Mouse (Mus musculus) heart, embryonic 12.5 days (tissue): ENCODE data around the gene Agbl4. TPM values are rescaled to one million over a fixed set of nuclear protein-coding genes. Genes with fewer than 3 reads are reported as not detected.

Experiments used
- ATAC-seq: fragments of 200-750 bp; cut with Nextera tagmentation; 2 replicates; pipeline ENCODE4 v1.8.0; 2017; ENCODE audit warnings: moderate TSS enrichment, moderate library complexity; ENCODE audit not compliant: insufficient number of reproducible peaks, low FRiP score
- H3K27ac ChIP-seq: fragments of 300-500 bp; sonication (generic); 2 replicates; pipeline ENCODE4 v1.5.1; 2016; ENCODE audit warnings: mild to moderate bottlenecking, moderate library complexity; ENCODE audit not compliant: poor library complexity, severe bottlenecking
- H3K27me3 ChIP-seq: fragments of 300-500 bp; sonication (generic); replicated peaks from 2 replicates; pipeline ENCODE4 v1.6.1; 2016; ENCODE audit warnings: mild to moderate bottlenecking, moderate library complexity
- H3K36me3 ChIP-seq: fragments of 300-500 bp; sonication (generic); 2 replicates; pipeline ENCODE4 v1.6.1; 2016; ENCODE audit warnings: mild to moderate bottlenecking, moderate library complexity
- H3K4me1 ChIP-seq: fragments of 300-500 bp; sonication (generic); replicated peaks from 2 replicates; pipeline ENCODE4 v1.6.1; 2016; ENCODE audit warnings: mild to moderate bottlenecking
- H3K4me2 ChIP-seq: fragments of 300-500 bp; sonication (generic); 2 replicates; pipeline ENCODE4 v1.6.1; 2016; ENCODE audit warnings: mild to moderate bottlenecking, moderate library complexity
- H3K4me3 ChIP-seq: fragments of 300-500 bp; sonication (generic); 2 replicates; pipeline ENCODE4 v1.5.1; 2016; ENCODE audit warnings: mild to moderate bottlenecking
- H3K9ac ChIP-seq: fragments of 300-500 bp; sonication (generic); 2 replicates; pipeline ENCODE4 v1.6.1; 2016; ENCODE audit warnings: mild to moderate bottlenecking, moderate library complexity
- H3K9me3 ChIP-seq: fragments of 300-500 bp; sonication (generic); replicated peaks from 2 replicates; pipeline ENCODE4 v1.6.1; 2016; ENCODE audit warnings: mild to moderate bottlenecking, moderate library complexity
- WGBS: fragments of 180-500 bp; shearing (Covaris S2); methylation state at CpG from one replicate; pipeline ENCODE4 v1.1.7; 2016; 5-methylcytosine and 5-hydroxymethylcytosine counted together
- polyA plus RNA-seq: library from polyadenylated mRNA; unstranded; fragments of >200 nt; fragmentation: Nextera tagmentation; extraction: Ambion mirVana; gene quantifications from 2 replicates; pipeline ENCODE4 v1.2.1, GENCODE M21; 2016

The Agbl4 gene
- polyA plus RNA-seq, 1 experiment from 2014 or later: 0.63 TPM

- H3K4me1 ChIP-seq: no peaks in the 10 kb centered on the region
These were observed 1306.7 kb downstream of the Agbl4 start for GRCm38 (mm10) chr4:111704126-111704525.

DNA sequence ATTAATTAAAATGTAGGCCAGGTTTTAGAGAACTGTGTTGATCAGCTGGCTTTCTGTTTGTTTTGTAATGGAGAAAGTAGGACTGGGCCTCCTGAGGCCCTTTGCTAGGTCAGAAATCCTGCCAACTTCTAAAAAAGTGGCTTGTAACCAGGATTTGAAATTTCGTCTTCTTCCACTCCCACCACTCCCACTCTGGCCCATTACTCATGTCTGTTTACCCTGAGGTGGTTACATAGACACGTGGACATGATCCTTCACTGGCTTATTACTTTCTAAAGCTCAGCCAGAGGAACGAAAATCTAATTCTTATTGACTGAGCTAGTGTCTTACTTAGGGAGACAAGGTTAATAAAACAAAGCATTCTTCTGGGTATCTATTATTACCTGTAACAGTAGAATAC lies 1307.5 kb downstream of the Agbl4 start:
- Histone ChIP-seq H3K4me2 (no peak overlapping the region), H3K27ac (no peak overlapping the region), H3K9ac (no peak overlapping the region), H3K4me1 (no peaks in the 10 kb centered on the region), H3K27me3 (no peaks in the 10 kb centered on the region), H3K4me3 (no peak overlapping the region), H3K9me3 (no peaks in the 10 kb centered on the region), H3K36me3 (no peaks in the 10 kb centered on the region)
- 70% methylated on average over 3 of the region's 3 CpGs for WGBS
- ATAC-seq: no peak

More at GRCm38 (mm10) chr4:111704126-111704525, 1306.7 kb downstream of the Agbl4 start:
- Histone ChIP-seq H3K27me3 (no peaks in the 10 kb centered on the region), H3K9ac (no peak overlapping the region), H3K4me2 (no peak overlapping the region), H3K27ac (no peak overlapping the region), H3K36me3 (no peaks in the 10 kb centered on the region), H3K4me3 (no peak overlapping the region), H3K9me3 (no peaks in the 10 kb centered on the region)
- ATAC-seq: no peak
- 93% methylated on average over 2 of the region's 2 CpGs for WGBS

Other genes starting within 250 kb of the Agbl4 start
- 3.3 and 3.7 TPM in 2 replicates for gene Elavl4, start 45.8 kb upstream of the Agbl4 start, polyA plus RNA-seq